Mouse (Mus musculus): ENCODE data around the gene Oxsr1.
"Not testable (repeated sequence)": the region's sequence is repeated elsewhere in the genome, so short reads cannot be mapped to it uniquely, and the experiment has no call there.

Gene Oxsr1

GRCm38 (mm10) chr9:119274814-119275213 is 47.4 kb downstream of the Oxsr1 start:
- not testable (repeated sequence) for DNase-seq (ENCODE audit: low read depth, low spot score)

- DNase-seq (ENCODE audit: low read depth, low spot score) = no peak
Measured at GRCm38 (mm10) chr9:119271496-119271895, 50.7 kb downstream of the Oxsr1 start.

- no peak for DNase-seq (ENCODE audit: low read depth, low spot score)
Measured at GRCm38 (mm10) chr9:119268588-119269145, 53.6 kb downstream of the Oxsr1 start.

- DNase-seq (ENCODE audit: low read depth, low spot score) = no peak
Measured at GRCm38 (mm10) chr9:119268120-119268519, 54.1 kb downstream of the Oxsr1 start.

GRCm38 (mm10) chr9:119266121-119266395 is 56.2 kb downstream of the Oxsr1 start:
- DNase-seq (ENCODE audit: low read depth, low spot score) = not testable (repeated sequence)

- DNase-seq (ENCODE audit: low read depth, low spot score) = not testable (repeated sequence)
Measured at GRCm38 (mm10) chr9:119265373-119266120, 56.7 kb downstream of the Oxsr1 start.

GRCm38 (mm10) chr9:119263067-119263466 is 59.2 kb downstream of the Oxsr1 start:
- no peak for DNase-seq (ENCODE audit: low read depth, low spot score)

- DNase-seq (ENCODE audit: low read depth, low spot score) = no peak
Measured at GRCm38 (mm10) chr9:119260825-119261224, 61.4 kb downstream of the Oxsr1 start.

GRCm38 (mm10) chr9:119258785-119259184 is 63.4 kb downstream of the Oxsr1 start:
- no peak for DNase-seq (ENCODE audit: low read depth, low spot score)

GRCm38 (mm10) chr9:119258128-119258527 is 64.1 kb downstream of the Oxsr1 start:
- DNase-seq (ENCODE audit: low read depth, low spot score) = no peak

GRCm38 (mm10) chr9:119256161-119256560 is 66.1 kb downstream of the Oxsr1 start:
- DNase-seq (ENCODE audit: low read depth, low spot score) = no peak

GRCm38 (mm10) chr9:119255096-119255495 is 67.1 kb downstream of the Oxsr1 start:
- DNase-seq (ENCODE audit: low read depth, low spot score) = no peak

GRCm38 (mm10) chr9:119254187-119254586 is 68.0 kb downstream of the Oxsr1 start:
- DNase-seq (ENCODE audit: low read depth, low spot score) = no peak

- no peak for DNase-seq (ENCODE audit: low read depth, low spot score)
Measured at GRCm38 (mm10) chr9:119247996-119248395, 74.2 kb downstream of the Oxsr1 start.

GRCm38 (mm10) chr9:119246826-119247225 is 75.4 kb downstream of the Oxsr1 start:
- DNase-seq (ENCODE audit: low read depth, low spot score) = no peak

- no peak for DNase-seq (ENCODE audit: low read depth, low spot score)
Measured at GRCm38 (mm10) chr9:119243981-119244380, 78.2 kb downstream of the Oxsr1 start.

- no peak for DNase-seq (ENCODE audit: low read depth, low spot score)
Measured at GRCm38 (mm10) chr9:119241169-119241865, 80.9 kb downstream of the Oxsr1 start.

- no peak for DNase-seq (ENCODE audit: low read depth, low spot score)
Measured at GRCm38 (mm10) chr9:119240286-119240997, 81.8 kb downstream of the Oxsr1 start.

GRCm38 (mm10) chr9:119239274-119239673 is 83.0 kb downstream of the Oxsr1 start:
- no peak for DNase-seq (ENCODE audit: low read depth, low spot score)

- no peak for DNase-seq (ENCODE audit: low read depth, low spot score)
Measured at GRCm38 (mm10) chr9:119238796-119239195, 83.4 kb downstream of the Oxsr1 start.

GRCm38 (mm10) chr9:119231552-119231951 is 90.7 kb downstream of the Oxsr1 start:
- no peak for DNase-seq (ENCODE audit: low read depth, low spot score)

- no peak for DNase-seq (ENCODE audit: low read depth, low spot score)
Measured at GRCm38 (mm10) chr9:119230829-119231228, 91.4 kb downstream of the Oxsr1 start.
